Comparison of ENCODE assay signal across 8 mouse cellular contexts in the genomic region with DNA sequence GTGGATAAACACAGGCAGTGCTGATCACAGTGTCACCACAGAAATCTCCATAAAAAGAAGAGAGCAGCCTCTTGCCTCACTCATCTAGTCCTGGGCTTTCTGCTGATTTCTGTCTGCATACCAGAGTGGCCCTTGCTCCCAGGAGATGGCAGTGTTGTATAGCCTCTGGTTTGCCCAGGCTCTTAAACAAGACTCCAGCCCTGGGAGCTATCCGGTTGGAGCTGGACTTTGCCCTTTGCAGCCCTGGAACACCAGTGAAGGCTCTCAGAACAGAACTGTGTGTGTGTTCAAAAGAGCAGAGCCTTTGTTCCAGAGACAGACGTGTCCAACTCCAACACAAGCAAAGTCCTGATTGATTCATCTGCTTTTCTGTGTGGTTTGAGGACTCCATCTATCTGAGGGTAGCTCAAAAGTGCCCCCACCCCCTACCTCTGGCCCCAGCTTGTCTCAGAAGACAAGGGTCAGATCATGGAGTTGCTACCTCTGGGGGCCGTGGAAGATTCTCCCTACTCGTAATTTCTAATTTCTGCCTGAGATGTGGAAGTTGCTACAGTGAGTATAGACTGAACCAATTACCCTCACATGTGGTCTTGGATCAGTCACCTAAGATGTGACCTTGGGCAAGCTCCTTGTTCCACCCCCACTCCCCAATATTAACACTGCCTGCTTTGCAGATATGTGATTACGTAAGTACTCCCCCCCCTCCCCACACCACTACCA.
DNase-seq lines count a peak whose midpoint lies in the region; ATAC-seq and TF ChIP-seq lines count a peak whose summit lies in the region.

No protein-coding gene starts in this region.

- no peaks in the 10 kb centered on the region for H3K9me3 ChIP-seq in embryonic facial prominence, embryonic 13.5 days
- H3K9me3 ChIP-seq in midbrain, embryonic 11.5 days (ENCODE audit: control insufficient read depth, low read length): no peaks in the 10 kb centered on the region
- H3K9me3 ChIP-seq in stomach, embryonic 15.5 days: no peaks in the 10 kb centered on the region

- no peaks in the 10 kb centered on the region for H3K36me3 ChIP-seq in embryonic facial prominence, embryonic 13.5 days
- H3K36me3 ChIP-seq in heart, adult 2 months (ENCODE audit: control insufficient read depth, insufficient read depth, low read length): no peaks in the 10 kb centered on the region
- no peaks in the 10 kb centered on the region for H3K36me3 ChIP-seq in midbrain, embryonic 11.5 days (ENCODE audit: control insufficient read depth, insufficient read depth, low read length)
- no peaks in the 10 kb centered on the region for H3K36me3 ChIP-seq in stomach, embryonic 15.5 days

- no peak for TF ChIP-seq POLR2A in heart, adult 2 months (IDR thresholded peaks at IDR 0.05; ENCODE audit: insufficient read depth, low read depth, low read length)

- DNase-seq in adrenal gland, postnatal 36 days: peak; percentile 79 to 86
- peak; percentile 61 to 70 for DNase-seq in heart, adult 2 months
- peak; percentile 92 for DNase-seq in kidney, adult 11 months
- peak; percentile 58 to 76 for DNase-seq in left cerebral cortex, postnatal 25 days (ENCODE audit: low spot score in 2 of 2)
- peak; percentile 92 for DNase-seq in midbrain, embryonic 11.5 days (ENCODE audit: low spot score, missing footprints)
- DNase-seq in thymus, postnatal 0 days (ENCODE audit: low spot score): no peak

- no peak overlapping the region for H3K4me2 ChIP-seq in embryonic facial prominence, embryonic 13.5 days
- H3K4me2 ChIP-seq in midbrain, embryonic 11.5 days: no peak overlapping the region
- 0 out of 2 replicates have a peak overlapping the region, but pooled peaks have one; percentile 11 for H3K4me2 ChIP-seq in stomach, embryonic 15.5 days

- 0 out of 2 replicates have a peak, but pooled peaks have one; percentile 26 for ATAC-seq in embryonic facial prominence, embryonic 13.5 days (ENCODE audit: insufficient number of reproducible peaks, insufficient read depth, low FRiP score, low TSS enrichment, low read depth)
- ATAC-seq in midbrain, embryonic 11.5 days (ENCODE audit: low FRiP score): peak; percentile 63
- ATAC-seq in stomach, embryonic 15.5 days (ENCODE audit: insufficient read depth, low FRiP score, low read depth): peak; percentile 89

- no peaks in the 10 kb centered on the region for H3K79me2 ChIP-seq in heart, adult 2 months (replicated peaks; ENCODE audit: control insufficient read depth, insufficient read depth, low read length)

- H3K9ac ChIP-seq in embryonic facial prominence, embryonic 13.5 days: no peak overlapping the region
- H3K9ac ChIP-seq in heart, adult 2 months (ENCODE audit: low read depth, low read length): no peak overlapping the region
- H3K9ac ChIP-seq in midbrain, embryonic 11.5 days (ENCODE audit: low read length): no peak overlapping the region
- no peak overlapping the region for H3K9ac ChIP-seq in stomach, embryonic 15.5 days

- intact Hi-C loops in heart, adult 2 months (cut with DNase I): loop anchor here (5.0 to 10.0 kb wide), 4 partner anchors 61 to 1136 kb away; no protein-coding TSS in a partner anchor
- intact Hi-C loops in left cerebral cortex, postnatal 25 days (cut with DNase I): loop anchor here (2.0 kb wide), 1 partner anchor 524 kb away; no protein-coding TSS in a partner anchor

- no peak overlapping the region for H3K4me3 ChIP-seq in embryonic facial prominence, embryonic 13.5 days
- no peak overlapping the region for H3K4me3 ChIP-seq in heart, adult 2 months
- H3K4me3 ChIP-seq in midbrain, embryonic 11.5 days (ENCODE audit: low read depth, low read length): no peak overlapping the region
- H3K4me3 ChIP-seq in stomach, embryonic 15.5 days (replicated peaks): no peak overlapping the region

- peak; percentile 75; the same call in 1 of the 2 replicates for TF ChIP-seq EP300 in heart, adult 2 months (IDR thresholded peaks at IDR 0.05; ENCODE audit: insufficient read depth, low read depth, low read length)

- peaks cover 15% of the 10 kb centered on the region for H3K4me1 ChIP-seq in embryonic facial prominence, embryonic 13.5 days
- peaks cover 1% of the 10 kb centered on the region for H3K4me1 ChIP-seq in heart, adult 2 months (ENCODE audit: control insufficient read depth, insufficient read depth, low read length)
- no peaks in the 10 kb centered on the region for H3K4me1 ChIP-seq in midbrain, embryonic 11.5 days (ENCODE audit: control insufficient read depth, insufficient read depth, low read length)
- peaks cover 5% of the 10 kb centered on the region for H3K4me1 ChIP-seq in stomach, embryonic 15.5 days

- no peaks in the 10 kb centered on the region for H3K27me3 ChIP-seq in embryonic facial prominence, embryonic 13.5 days
- no peaks in the 10 kb centered on the region for H3K27me3 ChIP-seq in heart, adult 2 months (ENCODE audit: control insufficient read depth, insufficient read depth, low read length)
- no peaks in the 10 kb centered on the region for H3K27me3 ChIP-seq in midbrain, embryonic 11.5 days (ENCODE audit: control insufficient read depth, insufficient read depth, low read length)
- no peaks in the 10 kb centered on the region for H3K27me3 ChIP-seq in stomach, embryonic 15.5 days (replicated peaks)

- WGBS in embryonic facial prominence, embryonic 13.5 days: 39% methylated on average over 5 of the region's 5 CpGs
- WGBS in heart, adult 2 months: 45% methylated on average over 5 of the region's 5 CpGs
- 38% methylated on average over 5 of the region's 5 CpGs for WGBS in midbrain, embryonic 11.5 days
- WGBS in stomach, embryonic 15.5 days: 28% methylated on average over 5 of the region's 5 CpGs

- H3K27ac ChIP-seq in embryonic facial prominence, embryonic 13.5 days: no peak overlapping the region
- no peak overlapping the region for H3K27ac ChIP-seq in heart, adult 2 months
- no peak overlapping the region for H3K27ac ChIP-seq in midbrain, embryonic 11.5 days (ENCODE audit: low read depth, low read length)
- H3K27ac ChIP-seq in stomach, embryonic 15.5 days: peak overlapping the region; percentile 13; the same call in 1 of the 2 replicates

- peak; percentile 84 for TF ChIP-seq CTCF in heart, adult 2 months (IDR thresholded peaks at IDR 0.05)

Comparison
In these comparisons a context has a peak if more than half of its experiments do, and no peak if none do; other contexts are left out.
1. ATAC-seq: peak in every context shown above with its lines; median percentile 89 in stomach, embryonic 15.5 days; 63 in midbrain, embryonic 11.5 days; 26 in embryonic facial prominence, embryonic 13.5 days.